Mouse (Mus musculus): ENCODE measurements around the gene Ccnd2.

Ccnd2 gene

GRCm38 (mm10) chr6:127108368-127109060 is 43.5 kb downstream of the Ccnd2 start:
- no peak for DNase-seq (ENCODE audit: low spot score in 2 of 2)

- no peak for DNase-seq (ENCODE audit: low spot score in 2 of 2)
These were observed 44.6 kb downstream of the Ccnd2 start for GRCm38 (mm10) chr6:127107413-127107812.

- no peak for DNase-seq (ENCODE audit: low spot score in 2 of 2)
These were observed 45.3 kb downstream of the Ccnd2 start for GRCm38 (mm10) chr6:127106726-127107125.

- no peak for DNase-seq (ENCODE audit: low spot score in 2 of 2)
These were observed 45.8 kb downstream of the Ccnd2 start for GRCm38 (mm10) chr6:127106189-127106588.

- DNase-seq (ENCODE audit: low spot score in 2 of 2): peak in 1 of 2 experiments; percentile 8
These were observed 46.9 kb downstream of the Ccnd2 start for GRCm38 (mm10) chr6:127105107-127105506.

- no peak for DNase-seq (ENCODE audit: low spot score in 2 of 2)
These were observed 47.5 kb downstream of the Ccnd2 start for GRCm38 (mm10) chr6:127104396-127105029.

- DNase-seq (ENCODE audit: low spot score in 2 of 2): no peak
These were observed 48.3 kb downstream of the Ccnd2 start for GRCm38 (mm10) chr6:127103506-127104275.

GRCm38 (mm10) chr6:127094565-127094964 is 57.4 kb downstream of the Ccnd2 start:
- no peak for DNase-seq (ENCODE audit: low spot score in 2 of 2)

GRCm38 (mm10) chr6:127086739-127087138 is 65.3 kb downstream of the Ccnd2 start:
- DNase-seq (ENCODE audit: low spot score in 2 of 2): no peak

- DNase-seq (ENCODE audit: low spot score in 2 of 2): peak in 1 of 2 experiments; percentile 8
These were observed 70.2 kb downstream of the Ccnd2 start for GRCm38 (mm10) chr6:127081820-127082219.

- DNase-seq (ENCODE audit: low spot score in 2 of 2): peak in 1 of 2 experiments; percentile 8
These were observed 71.9 kb downstream of the Ccnd2 start for GRCm38 (mm10) chr6:127079867-127080731.
